Mouse (Mus musculus) CH12.LX (cell line): ENCODE data around the gene Sctr. TPM values are rescaled to one million over a fixed set of nuclear protein-coding genes. Genes with fewer than 3 reads are reported as not detected.

ENCODE experiments used
- DNase-seq: peaks from one replicate; pipeline ENCODE4 v3.0.0-alpha.2; 2013; ENCODE audit errors: extremely low read depth
- H3K27ac ChIP-seq: 2 replicates; pipeline ENCODE4 v1.5.1; 2012; ENCODE audit warnings: low read depth, mild to moderate bottlenecking, control low read depth, moderate library complexity; ENCODE audit not compliant: insufficient read depth
- H3K27me3 ChIP-seq: replicated peaks from 2 replicates; pipeline ENCODE3; 2012; ENCODE audit warnings: inconsistent platforms
- H3K36me3 ChIP-seq, 2 experiments: replicated peaks in 1 of 2; 2 replicates each; pipeline versions ENCODE3 to v1.6.1; 2012; ENCODE audit warnings: inconsistent platforms in 1 of 2, low read length in 1 of 2, mild to moderate bottlenecking in 1 of 2, mixed read lengths in 1 of 2, moderate library complexity in 1 of 2; ENCODE audit not compliant: control insufficient read depth in 1 of 2, insufficient read depth in 1 of 2
- H3K4me1 ChIP-seq, 2 experiments: 2 replicates each; pipeline ENCODE4 v1.6.1; 2012; ENCODE audit warnings: inconsistent platforms in 1 of 2, moderate library complexity in 1 of 2; ENCODE audit not compliant: insufficient read depth in 2 of 2, control insufficient read depth in 1 of 2
- H3K4me2 ChIP-seq: 2 replicates; pipeline ENCODE4 v1.6.1; 2012; ENCODE audit warnings: low read depth, mild to moderate bottlenecking, control low read depth; ENCODE audit not compliant: poor library complexity, insufficient read depth, severe bottlenecking
- H3K4me3 ChIP-seq, 3 experiments: fragments of 150-350 bp in 1 of 3; sonication (generic) in 1 of 3; replicated peaks in 1 of 3; 2 replicates each; pipeline versions ENCODE3 to v1.5.1; 2011 to 2012; ENCODE audit warnings: low read depth in 2 of 3, low read length in 2 of 3, mild to moderate bottlenecking in 2 of 3, moderate library complexity in 2 of 3, control low read depth in 1 of 3, improper control_type of control experiment in 1 of 3, inconsistent platforms in 1 of 3, mixed read lengths in 1 of 3; ENCODE audit not compliant: poor library complexity in 1 of 3
- H3K79me2 ChIP-seq: replicated peaks from 2 replicates; pipeline ENCODE4 v1.6.1; 2012; ENCODE audit warnings: mild to moderate bottlenecking, moderate library complexity; ENCODE audit not compliant: control insufficient read depth, poor library complexity, insufficient read depth, severe bottlenecking; ENCODE audit errors: extremely low read depth
- H3K9ac ChIP-seq: 2 replicates; pipeline ENCODE4 v1.6.1; 2012; ENCODE audit warnings: low read depth, mild to moderate bottlenecking, control low read depth, moderate library complexity; ENCODE audit not compliant: insufficient read depth
- H3K9me3 ChIP-seq: replicated peaks from 2 replicates; pipeline ENCODE3; 2012; ENCODE audit warnings: low read length, inconsistent platforms, mixed read lengths
- CHD2 ChIP-seq: IDR thresholded peaks from 2 replicates; pipeline ENCODE4 v1.6.1; 2011; ENCODE audit warnings: low read length, improper control_type of control experiment
- CTCF ChIP-seq, 2 experiments: IDR thresholded peaks in 1 of 2; conservative IDR thresholded peaks in 1 of 2; 2 replicates each; pipeline ENCODE4 v1.5.1; 2011 to 2012; ENCODE audit warnings: low read depth in 2 of 2, low read length in 2 of 2, improper control_type of control experiment in 1 of 2, inconsistent platforms in 1 of 2, mild to moderate bottlenecking in 1 of 2, moderate library complexity in 1 of 2
- EP300 ChIP-seq: IDR thresholded peaks from 2 replicates; pipeline ENCODE4 v1.6.1; 2011; ENCODE audit warnings: low read length, improper control_type of control experiment
- ETS1 ChIP-seq: conservative IDR thresholded peaks from 2 replicates; pipeline ENCODE4 v1.6.1; 2012; ENCODE audit warnings: low read depth, mild to moderate bottlenecking, inconsistent platforms, low read length, improper control_type of control experiment, moderate library complexity
- HCFC1 ChIP-seq: IDR thresholded peaks from 2 replicates; pipeline ENCODE4 v1.6.1; 2012; ENCODE audit warnings: low read depth, mild to moderate bottlenecking, inconsistent platforms, low read length, improper control_type of control experiment
- JUND ChIP-seq: conservative IDR thresholded peaks from 2 replicates; pipeline ENCODE4 v1.6.1; 2011; ENCODE audit warnings: low read depth, low read length, improper control_type of control experiment
- MAX ChIP-seq: IDR thresholded peaks from 2 replicates; pipeline ENCODE4 v1.6.1; 2011; ENCODE audit warnings: low read length, improper control_type of control experiment
- MEF2A ChIP-seq: IDR thresholded peaks from 2 replicates; pipeline ENCODE4 v1.6.1; 2014; ENCODE audit warnings: low read depth, mild to moderate bottlenecking, inconsistent platforms, low read length, improper control_type of control experiment, borderline replicate concordance
- PAX5 ChIP-seq: IDR thresholded peaks from 2 replicates; pipeline ENCODE4 v1.6.1; 2012; ENCODE audit warnings: low read length, inconsistent platforms, mixed read lengths
- POLR2AphosphoS2 ChIP-seq: IDR thresholded peaks from 2 replicates; pipeline ENCODE4 v1.6.1; 2011; ENCODE audit warnings: low read depth, low read length, improper control_type of control experiment
- RCOR1 ChIP-seq: conservative IDR thresholded peaks from 2 replicates; pipeline ENCODE4 v1.6.1; 2012; ENCODE audit warnings: low read depth, mild to moderate bottlenecking, inconsistent platforms, low read length, improper control_type of control experiment
- SMC3 ChIP-seq: IDR thresholded peaks from 2 replicates; pipeline ENCODE4 v1.6.1; 2011; ENCODE audit warnings: low read depth, low read length, improper control_type of control experiment
- TBP ChIP-seq: conservative IDR thresholded peaks from 2 replicates; pipeline ENCODE4 v1.6.1; 2011; ENCODE audit warnings: low read depth, low read length, improper control_type of control experiment
- TCF12 ChIP-seq: IDR thresholded peaks from 2 replicates; pipeline ENCODE4 v1.6.1; 2014; ENCODE audit warnings: low read depth, mild to moderate bottlenecking, inconsistent platforms, low read length, improper control_type of control experiment
- UBTF ChIP-seq: IDR thresholded peaks from 2 replicates; pipeline ENCODE4 v1.6.1; 2012; ENCODE audit warnings: low read depth, mild to moderate bottlenecking, inconsistent platforms, low read length, improper control_type of control experiment, moderate library complexity
- USF2 ChIP-seq: conservative IDR thresholded peaks from 2 replicates; pipeline ENCODE4 v1.6.1; 2011; ENCODE audit warnings: low read depth, low read length, improper control_type of control experiment
- ZMIZ1 ChIP-seq: IDR thresholded peaks from 2 replicates; pipeline ENCODE4 v1.6.1; 2012; ENCODE audit warnings: low read depth, mild to moderate bottlenecking, inconsistent platforms, low read length, improper control_type of control experiment
- dilution Hi-C: fragments of 300-500 bp; cut with MboI; formaldehyde crosslinking; loops from 2 replicates; pipeline ENCODE4 v1.14.3; 2020; ENCODE audit warnings: low sequenced_read_pairs; ENCODE audit not compliant: extremely low pct_unique_long_range_greater_than_20kb, extremely low pct_ligation_motif_present
- in situ Hi-C: fragments of 300-500 bp; cut with MboI; formaldehyde crosslinking; loops from 3 replicates; pipeline ENCODE4 v1.14.3; 2019; ENCODE audit warnings: low sequenced_read_pairs, low pct_ligation_motif_present, low pct_unique_long_range_greater_than_20kb, mixed read lengths
- polyA plus RNA-seq: library from polyadenylated mRNA; unstranded; fragments of >175 nt; gene quantifications from 2 replicates; pipeline ENCODE4 v1.2.1, GENCODE M21; 2012; ENCODE audit warnings: low read depth; ENCODE audit not compliant: insufficient read length
- total RNA-seq, 2 experiments: library from RNA; depleted of rRNA; stranded (reverse); fragments of 300-350 nt in 1 of 2; fragments of >200 nt in 1 of 2; gene quantifications; 2 replicates each; pipeline ENCODE4 v1.2.3; 2012 to 2014

The Sctr gene
- total and polyA plus RNA-seq, 3 experiments, result not detected

- H3K27me3 ChIP-seq, result no peaks in the 10 kb centered on the region
- no peak overlapping the region for H3K4me2 ChIP-seq
- in situ Hi-C loops, result no loop called here
Measured at GRCm38 (mm10) chr1:120025050-120025439, 18.4 kb downstream of the Sctr start.

GRCm38 (mm10) chr1:120027693-120028092 is 21.0 kb downstream of the Sctr start:
- Histone ChIP-seq H3K9ac (no peak overlapping the region), H3K36me3 (no peaks in the 10 kb centered on the region), H3K27me3 (peaks cover 5% of the 10 kb centered on the region), H3K79me2 (no peaks in the 10 kb centered on the region), H3K4me1 (peaks cover 0 to 11% of the 10 kb centered on the region in 2 experiments; a peak in 1 of 4 replicates), H3K4me2 (no peak overlapping the region)
- TF ChIP-seq TCF12, result no peak
- no peak for TF ChIP-seq PAX5
- TF ChIP-seq MEF2A, result no peak
- TF ChIP-seq POLR2AphosphoS2, result no peak
- TF ChIP-seq USF2, result no peak
- TF ChIP-seq, all 38 proteins: peak for 0
- dilution Hi-C loops (no loop called here), in situ Hi-C loops (no loop called here)
- no peak for DNase-seq
- H3K27ac ChIP-seq, result no peak overlapping the region
- H3K9me3 ChIP-seq, result no peaks in the 10 kb centered on the region
- no peak overlapping the region for H3K4me3 ChIP-seq

More at GRCm38 (mm10) chr1:120025050-120025439, 18.4 kb downstream of the Sctr start:
- H3K9ac ChIP-seq, result no peak overlapping the region
- H3K36me3 ChIP-seq, result no peaks in the 10 kb centered on the region
- no peaks in the 10 kb centered on the region for H3K9me3 ChIP-seq
- dilution Hi-C loops, result no loop called here
- no peak overlapping the region for H3K27ac ChIP-seq
- no peaks in the 10 kb centered on the region for H3K79me2 ChIP-seq
- DNase-seq, result no peak
- peaks cover 8 to 14% of the 10 kb centered on the region in 2 experiments; a peak in 3 of 4 replicates for H3K4me1 ChIP-seq
- H3K4me3 ChIP-seq, result no peak overlapping the region
- TF ChIP-seq TCF12 (no peak), EP300 (no peak), SMC3 (no peak), JUND (no peak), PAX5 (no peak), RCOR1 (no peak), CHD2 (no peak)

GRCm38 (mm10) chr1:120030474-120030873 is 23.8 kb downstream of the Sctr start:
- no peaks in the 10 kb centered on the region for H3K79me2 ChIP-seq
- no peak for DNase-seq
- no peak overlapping the region for H3K4me3 ChIP-seq
- in situ Hi-C loops, result loop anchor here (5.0 kb wide), 2 partner anchors 67 to 117 kb away; no protein-coding TSS in a partner anchor
- H3K9ac ChIP-seq, result no peak overlapping the region
- H3K27me3 ChIP-seq, result peaks cover 5% of the 10 kb centered on the region
- peaks cover 0 to 12% of the 10 kb centered on the region in 2 experiments; a peak in 2 of 4 replicates for H3K4me1 ChIP-seq
- H3K27ac ChIP-seq, result no peak overlapping the region
- H3K4me2 ChIP-seq, result no peak overlapping the region
- H3K9me3 ChIP-seq, result no peaks in the 10 kb centered on the region
- dilution Hi-C loops, result no loop called here
- TF ChIP-seq ETS1 (no peak), CTCF (conservative IDR thresholded peaks at IDR 0.05 in 1 of 2, IDR thresholded peaks at IDR 0.05 in 1 of 2; ENCODE audit: low read depth in 2 of 2, low read length in 2 of 2) (no peak), TBP (peak; percentile 81), ZMIZ1 (no peak), HCFC1 (no peak), MEF2A (no peak), MAX (no peak), UBTF (0 out of 2 replicates have a peak, but pooled peaks have one; percentile 63)
- no peaks in the 10 kb centered on the region for H3K36me3 ChIP-seq
